Mouse (Mus musculus) small intestine, adult 2 months (tissue): ENCODE measurements around the gene Large1. TPM values are rescaled to one million over a fixed set of nuclear protein-coding genes. Genes with fewer than 3 reads are reported as not detected.
"Not testable (repeated sequence)": the region's sequence is repeated elsewhere in the genome, so short reads cannot be mapped to it uniquely, and the experiment has no call there.

Source experiments
- H3K27ac ChIP-seq: fragments of 200-500 bp; 2 replicates; pipeline ENCODE4 v1.5.1; 2012; ENCODE audit warnings: low read depth, low read length, control low read depth, inconsistent platforms; ENCODE audit not compliant: insufficient read depth
- H3K27me3 ChIP-seq: fragments of 200-500 bp; 2 replicates; pipeline ENCODE4 v1.6.1; 2012; ENCODE audit warnings: mild to moderate bottlenecking, moderate library complexity, low read length, inconsistent platforms; ENCODE audit not compliant: control insufficient read depth, insufficient read depth
- H3K36me3 ChIP-seq: fragments of 200-500 bp; 2 replicates; pipeline ENCODE4 v1.6.1; 2012; ENCODE audit warnings: mild to moderate bottlenecking, low read length, control low read depth, inconsistent platforms; ENCODE audit not compliant: control insufficient read depth, insufficient read depth
- H3K4me1 ChIP-seq: fragments of 200-500 bp; 2 replicates; pipeline ENCODE4 v1.6.1; 2012; ENCODE audit warnings: low read length, inconsistent platforms, mixed read lengths; ENCODE audit not compliant: control insufficient read depth, insufficient read depth, insufficient read length
- H3K4me3 ChIP-seq: fragments of 200-500 bp; 2 replicates; pipeline ENCODE4 v1.5.1; 2012; ENCODE audit warnings: low read depth, mild to moderate bottlenecking, control low read depth, inconsistent platforms, low read length, moderate library complexity
- CTCF ChIP-seq: fragments of 200-500 bp; IDR thresholded peaks from 2 replicates; pipeline ENCODE4 v1.5.1; 2012; ENCODE audit warnings: low read depth, mild to moderate bottlenecking, control low read depth, inconsistent platforms, low read length, moderate library complexity, mixed read lengths; ENCODE audit not compliant: insufficient replicate concordance, insufficient read length; ENCODE audit errors: extremely low read depth
- POLR2A ChIP-seq: fragments of 200-500 bp; IDR thresholded peaks from 2 replicates; pipeline ENCODE4 v1.6.1; 2012; ENCODE audit warnings: low read depth, mild to moderate bottlenecking, control low read depth, inconsistent platforms, low read length, moderate library complexity
- WGBS: fragments of 180-500 bp; shearing (Covaris S2); methylation state at CpG from one replicate; pipeline ENCODE4 v1.1.7; 2018; 5-methylcytosine and 5-hydroxymethylcytosine counted together
- polyA plus RNA-seq: library from polyadenylated mRNA; depleted of rRNA; stranded (reverse); fragments of >200 nt; gene quantifications from 2 replicates; pipeline ENCODE4 v1.2.3, GENCODE M21; 2012

The Large1 gene
- polyA plus RNA-seq, 1 experiment: 4.5 TPM

GRCm38 (mm10) chr8:73017601-73018000, 335.7 kb downstream of the Large1 start:
- H3K4me1 ChIP-seq: no peaks in the 10 kb centered on the region
- 71% methylated on average over 1 of the region's 1 CpGs for whole genome bisulfite sequencing
- H3K4me3 ChIP-seq: no peak overlapping the region
- no peaks in the 10 kb centered on the region for H3K27me3 ChIP-seq
- no peaks in the 10 kb centered on the region for H3K36me3 ChIP-seq
- no peak overlapping the region for H3K27ac ChIP-seq
- TF ChIP-seq CTCF (no peak), POLR2A (no peak)

GRCm38 (mm10) chr8:73016303-73016702, 337.0 kb downstream of the Large1 start:
- no peak overlapping the region for H3K27ac ChIP-seq
- WGBS: 95% methylated on average over 2 of the region's 2 CpGs
- no peaks in the 10 kb centered on the region for H3K36me3 ChIP-seq
- no peaks in the 10 kb centered on the region for H3K4me1 ChIP-seq
- H3K27me3 ChIP-seq: no peaks in the 10 kb centered on the region
- TF ChIP-seq POLR2A: no peak
- TF ChIP-seq CTCF: no peak
- no peak overlapping the region for H3K4me3 ChIP-seq

GRCm38 (mm10) chr8:73007489-73007888, 345.9 kb downstream of the Large1 start:
- Histone ChIP-seq H3K36me3 (no peaks in the 10 kb centered on the region), H3K4me1 (no peaks in the 10 kb centered on the region), H3K27ac (no peak overlapping the region), H3K4me3 (no peak overlapping the region), H3K27me3 (no peaks in the 10 kb centered on the region)
- WGBS: 62% methylated on average over 2 of the region's 2 CpGs
- TF ChIP-seq CTCF (no peak), POLR2A (no peak)

- H3K36me3 ChIP-seq: no peaks in the 10 kb centered on the region
- H3K27ac ChIP-seq: no peak overlapping the region
- no peaks in the 10 kb centered on the region for H3K4me1 ChIP-seq
- TF ChIP-seq POLR2A (no peak), CTCF (peak; percentile 66; the same call in 1 of the 2 replicates)
- H3K4me3 ChIP-seq: no peak overlapping the region
- H3K27me3 ChIP-seq: no peaks in the 10 kb centered on the region
- WGBS: 47% methylated on average over 2 of the region's 2 CpGs
Measured at GRCm38 (mm10) chr8:73003858-73004257, 349.5 kb downstream of the Large1 start.

GRCm38 (mm10) chr8:72993831-72994230, 359.5 kb downstream of the Large1 start:
- Histone ChIP-seq H3K27ac (no peak overlapping the region), H3K4me1 (no peaks in the 10 kb centered on the region), H3K4me3 (no peak overlapping the region), H3K36me3 (no peaks in the 10 kb centered on the region), H3K27me3 (no peaks in the 10 kb centered on the region)
- TF ChIP-seq CTCF (no peak), POLR2A (no peak)
- WGBS: 95% methylated on average over 1 of the region's 1 CpGs

GRCm38 (mm10) chr8:72990425-72990824, 362.9 kb downstream of the Large1 start:
- Histone ChIP-seq H3K36me3 (no peaks in the 10 kb centered on the region), H3K27ac (no peak overlapping the region), H3K4me1 (no peaks in the 10 kb centered on the region), H3K27me3 (no peaks in the 10 kb centered on the region), H3K4me3 (no peak overlapping the region)
- TF ChIP-seq POLR2A (no peak), CTCF (no peak)
- 81% methylated on average over 2 of the region's 2 CpGs for WGBS

GRCm38 (mm10) chr8:72982832-72983231, 370.5 kb downstream of the Large1 start:
- whole genome bisulfite sequencing: 95% methylated on average over 1 of the region's 1 CpGs
- H3K27ac ChIP-seq: no peak overlapping the region
- H3K4me1 ChIP-seq: no peaks in the 10 kb centered on the region
- TF ChIP-seq CTCF (no peak), POLR2A (no peak)
- no peak overlapping the region for H3K4me3 ChIP-seq
- no peaks in the 10 kb centered on the region for H3K36me3 ChIP-seq
- no peaks in the 10 kb centered on the region for H3K27me3 ChIP-seq

- no peaks in the 10 kb centered on the region for H3K4me1 ChIP-seq
- H3K4me3 ChIP-seq: no peak overlapping the region
- H3K27me3 ChIP-seq: no peaks in the 10 kb centered on the region
- WGBS: 91% methylated on average over 3 of the region's 3 CpGs
- no peaks in the 10 kb centered on the region for H3K36me3 ChIP-seq
- H3K27ac ChIP-seq: no peak overlapping the region
- no peak for TF ChIP-seq CTCF
- TF ChIP-seq POLR2A: no peak
Measured at GRCm38 (mm10) chr8:72955074-72955473, 398.3 kb downstream of the Large1 start.

GRCm38 (mm10) chr8:72941393-72941792, 411.9 kb downstream of the Large1 start:
- not testable (repeated sequence) for H3K27ac ChIP-seq, H3K4me1 ChIP-seq, H3K27me3 ChIP-seq, H3K4me3 ChIP-seq, H3K36me3 ChIP-seq
- 55% methylated on average over 8 of the region's 8 CpGs for WGBS
